Mouse (Mus musculus) hindbrain, embryonic 11.5 days (tissue): ENCODE data around the gene Ttc17. TPM values are rescaled to one million over a fixed set of nuclear protein-coding genes. Genes with fewer than 3 reads are reported as not detected.

Source experiments
- ATAC-seq: fragments of 200-750 bp; cut with Nextera tagmentation; 2 replicates; pipeline ENCODE4 v1.8.0; 2017; ENCODE audit warnings: mild to moderate bottlenecking, moderate TSS enrichment, moderate library complexity; ENCODE audit not compliant: low FRiP score
- DNase-seq: peaks from one replicate; pipeline ENCODE4 v3.0.0-alpha.2; 2015; ENCODE audit warnings: low spot score
- H3K27ac ChIP-seq: fragments of 300-500 bp; sonication (generic); 2 replicates; pipeline ENCODE4 v1.5.1; 2014; ENCODE audit warnings: mild to moderate bottlenecking, low read depth, low read length
- H3K27me3 ChIP-seq: fragments of 300-500 bp; sonication (generic); 2 replicates; pipeline ENCODE4 v1.6.1; 2014; ENCODE audit warnings: mild to moderate bottlenecking, low read length, moderate library complexity, mixed read lengths; ENCODE audit not compliant: control insufficient read depth, insufficient read depth
- H3K36me3 ChIP-seq: fragments of 300-500 bp; sonication (generic); 2 replicates; pipeline ENCODE4 v1.6.1; 2014; ENCODE audit warnings: mild to moderate bottlenecking, low read length, moderate library complexity, mixed read lengths; ENCODE audit not compliant: control insufficient read depth, insufficient read depth
- H3K4me1 ChIP-seq: fragments of 300-500 bp; sonication (generic); replicated peaks from 2 replicates; pipeline ENCODE4 v1.6.1; 2014; ENCODE audit warnings: low read length, mixed read lengths; ENCODE audit not compliant: control insufficient read depth, insufficient read depth
- H3K4me2 ChIP-seq: fragments of 300-500 bp; sonication (generic); replicated peaks from 2 replicates; pipeline ENCODE4 v1.6.1; 2014; ENCODE audit warnings: mild to moderate bottlenecking, low read depth, low read length
- H3K4me3 ChIP-seq: fragments of 300-500 bp; sonication (generic); 2 replicates; pipeline ENCODE4 v1.5.1; 2014; ENCODE audit warnings: low read depth, low read length
- H3K9ac ChIP-seq: fragments of 300-500 bp; sonication (generic); 2 replicates; pipeline ENCODE4 v1.6.1; 2014; ENCODE audit warnings: low read depth, low read length
- H3K9me3 ChIP-seq: fragments of 300-500 bp; sonication (generic); 2 replicates; pipeline ENCODE4 v1.6.1; 2016; ENCODE audit warnings: low read length; ENCODE audit not compliant: control insufficient read depth
- WGBS: fragments of 180-500 bp; shearing (Covaris S2); extraction: QIAGEN DNeasy Blood & Tissue Kit; methylation state at CpG from one replicate; pipeline ENCODE4 v1.1.7; 2014; 5-methylcytosine and 5-hydroxymethylcytosine counted together
- polyA plus RNA-seq: library from polyadenylated mRNA; unstranded; fragments of >200 nt; fragmentation: Nextera tagmentation; extraction: Ambion mirVana; gene quantifications from 2 replicates; pipeline ENCODE4 v1.2.1, GENCODE M21; 2014

Gene Ttc17
- 15.3 and 16.3 TPM in 2 replicates for polyA plus RNA-seq

DNA sequence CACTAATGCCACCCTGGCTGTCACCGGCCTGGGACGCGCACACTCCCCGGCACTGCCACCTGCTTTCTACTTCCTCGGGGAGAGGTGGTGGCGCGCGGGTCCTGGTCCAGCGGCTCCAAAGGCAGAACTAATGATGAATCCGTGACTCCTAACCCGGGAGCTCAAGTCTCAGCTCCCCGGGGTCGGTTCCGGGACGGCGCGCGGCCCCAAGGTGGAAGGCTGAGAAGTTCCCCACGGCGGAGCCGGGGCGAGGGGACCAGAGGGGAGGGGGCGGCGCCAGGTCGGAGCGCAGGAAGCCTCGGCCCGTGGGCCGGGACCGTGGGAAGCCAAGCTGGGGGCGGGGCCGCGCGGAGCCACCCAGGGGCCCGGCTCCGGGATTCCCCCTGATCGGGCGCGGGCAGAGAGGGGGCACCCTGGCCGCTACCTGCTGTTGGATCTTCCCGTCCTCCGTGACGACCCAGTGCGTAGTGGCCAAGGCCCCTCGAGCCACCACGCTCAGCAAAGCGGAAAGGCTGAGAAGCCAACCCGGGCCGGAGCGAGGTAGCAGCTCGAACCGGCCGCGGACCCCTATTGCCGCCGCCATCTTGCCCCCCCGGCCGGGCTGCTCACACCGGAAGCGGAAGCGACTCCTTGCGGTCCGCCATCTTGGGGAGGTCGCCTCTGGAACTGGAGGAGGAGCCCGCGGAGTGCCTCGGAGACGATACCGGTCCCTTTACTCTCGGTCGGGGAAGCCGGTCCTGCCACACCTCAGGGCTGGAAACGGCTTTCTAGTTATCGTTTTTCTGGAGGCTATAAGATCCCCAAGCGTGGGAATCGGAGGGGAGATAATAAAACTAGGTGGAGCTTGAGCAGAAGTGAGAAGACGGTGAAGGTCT is at the start of gene Ttc17:
Gene Ttc17 (minus strand): TSS at position 607 of the 875 bp plus-strand sequence.
- Histone ChIP-seq H3K27ac (peak within 1 kb of the TSS; percentile 86), H3K4me2 (peak within 1 kb of the TSS; percentile 60), H3K4me1 (0 out of 2 replicates have a peak, but pooled peaks cover 2% of the 10 kb centered on the region), H3K36me3 (no peaks in the 10 kb centered on the region), H3K9ac (peak within 1 kb of the TSS; percentile 93), H3K9me3 (no peaks in the 10 kb centered on the region), H3K27me3 (no peaks in the 10 kb centered on the region), H3K4me3 (peak within 1 kb of the TSS; percentile 94)
- DNase-seq (peak; percentile 93), ATAC-seq (peak; percentile 96)
- 0% methylated on average over 70 of the region's 77 CpGs for WGBS

DNA sequence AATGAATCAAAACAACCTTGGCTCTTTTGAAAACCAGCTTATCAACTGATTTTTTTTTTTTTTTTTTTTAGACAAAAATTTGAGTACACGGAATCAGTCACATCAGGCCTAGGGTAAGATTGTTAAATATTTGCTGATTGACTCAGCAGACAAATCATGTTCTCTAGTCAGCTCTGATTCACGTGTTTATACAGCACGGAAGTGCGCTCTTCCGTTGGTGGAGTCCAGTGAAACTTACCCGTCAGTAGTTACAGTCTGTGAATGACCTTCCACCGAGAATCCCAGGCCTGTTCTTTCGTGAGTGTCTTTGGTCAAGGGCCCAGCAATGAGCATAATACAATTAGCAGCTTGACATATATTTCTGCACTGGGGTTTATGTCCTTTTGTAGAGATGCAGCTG is 43.2 kb upstream of the Ttc17 start:
- Histone ChIP-seq H3K9ac (no peak overlapping the region), H3K4me2 (no peak overlapping the region), H3K27me3 (no peaks in the 10 kb centered on the region), H3K36me3 (no peaks in the 10 kb centered on the region), H3K27ac (no peak overlapping the region), H3K4me3 (no peak overlapping the region), H3K9me3 (no peaks in the 10 kb centered on the region), H3K4me1 (no peaks in the 10 kb centered on the region)
- no peak for ATAC-seq
- DNase-seq: no peak
- 91% methylated on average over 8 of the region's 8 CpGs for WGBS

- peak overlapping the region; percentile 98 for H3K4me3 ChIP-seq
- WGBS: 3% methylated on average over 10 of the region's 10 CpGs
- DNase-seq: peak; percentile 34
- peak overlapping the region; percentile 91 for H3K9ac ChIP-seq
- peaks cover 5% of the 10 kb centered on the region; the same call in 1 of the 2 replicates for H3K4me1 ChIP-seq
- H3K4me2 ChIP-seq: peak overlapping the region; percentile 95
- H3K36me3 ChIP-seq: no peaks in the 10 kb centered on the region
- no peak for ATAC-seq
- H3K27me3 ChIP-seq: no peaks in the 10 kb centered on the region
- no peak overlapping the region for H3K27ac ChIP-seq
- no peaks in the 10 kb centered on the region for H3K9me3 ChIP-seq
Measured at GRCm38 (mm10) chr2:94436952-94437351, 30.5 kb upstream of the Ttc17 start.

DNA sequence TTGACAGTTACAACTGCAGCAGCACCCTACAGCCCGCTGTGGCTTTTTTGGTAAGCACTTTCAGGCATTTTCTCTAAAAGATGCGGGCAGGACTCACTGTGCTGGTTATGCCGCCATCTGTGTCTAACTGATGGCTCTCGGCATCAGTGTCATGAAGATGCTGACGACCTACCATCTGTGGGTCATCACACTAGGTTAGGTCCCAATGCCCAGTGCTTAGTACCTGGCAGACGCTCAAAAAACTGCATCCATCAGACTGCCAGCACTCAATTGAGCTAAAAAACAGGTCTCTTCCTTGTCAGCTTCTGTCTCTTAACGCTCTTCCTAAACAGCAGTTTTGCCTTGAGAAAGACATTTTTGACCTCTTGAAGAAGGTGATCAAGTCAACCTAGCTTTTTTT is 29.0 kb upstream of the Ttc17 start:
- H3K9me3 ChIP-seq: no peaks in the 10 kb centered on the region
- no peaks in the 10 kb centered on the region for H3K36me3 ChIP-seq
- no peaks in the 10 kb centered on the region for H3K27me3 ChIP-seq
- H3K4me3 ChIP-seq: no peak overlapping the region
- H3K4me2 ChIP-seq: no peak overlapping the region
- peaks cover 5% of the 10 kb centered on the region; the same call in 1 of the 2 replicates for H3K4me1 ChIP-seq
- H3K9ac ChIP-seq: no peak overlapping the region
- ATAC-seq (no peak), DNase-seq (no peak)
- no peak overlapping the region for H3K27ac ChIP-seq
- 84% methylated on average over 7 of the region's 7 CpGs for WGBS

DNA sequence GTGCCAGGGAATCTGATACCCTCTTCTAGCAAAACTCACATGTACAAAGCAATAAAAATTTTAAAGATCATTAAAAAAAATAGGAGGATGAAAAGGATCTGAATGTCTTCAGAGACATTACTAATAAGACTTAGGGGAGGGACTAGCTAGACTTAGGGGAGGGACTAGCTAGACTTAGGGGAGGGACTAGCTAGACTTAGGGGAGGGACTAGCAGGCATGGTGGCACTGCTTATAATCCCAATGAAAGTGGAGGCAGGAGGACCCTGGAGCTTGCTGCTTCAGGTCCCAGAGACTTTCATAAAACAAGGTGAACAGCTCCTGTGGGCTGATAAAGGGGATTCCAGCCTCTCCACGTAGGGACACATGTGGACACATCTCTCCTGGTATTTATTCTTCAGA is 28.3 kb upstream of the Ttc17 start:
- Histone ChIP-seq H3K4me2 (no peak overlapping the region), H3K27ac (no peak overlapping the region), H3K9ac (no peak overlapping the region), H3K27me3 (no peaks in the 10 kb centered on the region), H3K9me3 (no peaks in the 10 kb centered on the region), H3K36me3 (no peaks in the 10 kb centered on the region), H3K4me3 (no peak overlapping the region), H3K4me1 (peaks cover 5% of the 10 kb centered on the region; the same call in 1 of the 2 replicates)
- DNase-seq (no peak), ATAC-seq (no peak)
- WGBS: 71% methylated on average over 1 of the region's 1 CpGs

GRCm38 (mm10) chr2:94432214-94432613 is 25.7 kb upstream of the Ttc17 start:
- Histone ChIP-seq H3K27ac (no peak overlapping the region), H3K4me3 (no peak overlapping the region), H3K9me3 (no peaks in the 10 kb centered on the region), H3K36me3 (no peaks in the 10 kb centered on the region), H3K4me1 (peaks cover 5% of the 10 kb centered on the region; the same call in 1 of the 2 replicates), H3K27me3 (no peaks in the 10 kb centered on the region), H3K4me2 (no peak overlapping the region), H3K9ac (no peak overlapping the region)
- WGBS: 76% methylated on average over 2 of the region's 2 CpGs
- ATAC-seq (no peak), DNase-seq (no peak)

DNA sequence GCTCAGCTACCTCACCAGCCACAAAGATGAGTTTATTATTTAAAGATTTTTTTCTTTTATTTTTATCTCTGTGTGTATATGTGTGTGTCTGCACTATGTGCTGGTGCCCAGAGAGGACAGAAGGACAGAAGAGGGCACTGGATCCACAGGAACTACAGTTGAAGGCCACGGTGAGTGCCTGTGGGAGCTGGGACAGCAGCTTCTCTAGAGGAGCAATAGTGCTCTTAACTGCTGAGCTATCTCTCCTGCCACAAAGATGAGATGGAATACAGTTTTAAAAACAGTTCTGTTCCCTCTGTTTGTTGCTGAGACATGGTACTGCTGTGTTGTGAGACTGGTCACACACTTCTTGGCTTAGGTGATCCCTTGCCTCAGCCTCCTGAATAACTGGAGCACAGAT is 22.0 kb upstream of the Ttc17 start:
- Histone ChIP-seq H3K27ac (no peak overlapping the region), H3K4me3 (no peak overlapping the region), H3K4me1 (no peaks in the 10 kb centered on the region), H3K4me2 (no peak overlapping the region), H3K9me3 (no peaks in the 10 kb centered on the region), H3K9ac (no peak overlapping the region), H3K27me3 (no peaks in the 10 kb centered on the region), H3K36me3 (no peaks in the 10 kb centered on the region)
- 95% methylated on average over 1 of the region's 1 CpGs for WGBS
- DNase-seq: no peak
- no peak for ATAC-seq

DNA sequence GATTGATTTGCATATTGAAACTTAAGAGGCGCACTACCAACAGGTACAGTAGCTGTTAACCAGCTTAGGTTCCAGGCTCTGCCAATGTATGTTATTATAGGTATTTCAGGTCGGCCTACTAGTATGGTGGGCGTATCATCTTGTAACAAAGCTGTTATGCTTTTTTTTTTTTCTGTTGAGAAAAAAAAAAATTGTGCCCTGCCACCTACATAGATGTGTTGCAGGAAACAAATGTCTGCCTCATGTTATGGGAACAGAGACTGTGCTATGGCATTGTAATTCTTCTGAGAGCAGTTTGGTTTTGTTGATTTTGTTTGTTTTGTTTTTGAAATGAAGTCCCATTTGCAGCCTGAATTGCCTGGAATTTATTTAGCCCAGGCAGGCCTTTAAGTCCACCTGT is 952 bp upstream of the Ttc17 start:
- H3K9ac ChIP-seq: peak overlapping the region; percentile 93; the same call in 1 of the 2 replicates
- H3K4me3 ChIP-seq: peak overlapping the region; percentile 94
- H3K27ac ChIP-seq: no peak overlapping the region
- no peaks in the 10 kb centered on the region for H3K27me3 ChIP-seq
- no peaks in the 10 kb centered on the region for H3K36me3 ChIP-seq
- DNase-seq (no peak), ATAC-seq (peak; percentile 3; the same call in 1 of the 2 replicates)
- H3K4me1 ChIP-seq: 0 out of 2 replicates have a peak, but pooled peaks cover 2% of the 10 kb centered on the region
- no peaks in the 10 kb centered on the region for H3K9me3 ChIP-seq
- peak overlapping the region; percentile 60 for H3K4me2 ChIP-seq
- WGBS: 32% methylated on average over 3 of the region's 3 CpGs

DNA sequence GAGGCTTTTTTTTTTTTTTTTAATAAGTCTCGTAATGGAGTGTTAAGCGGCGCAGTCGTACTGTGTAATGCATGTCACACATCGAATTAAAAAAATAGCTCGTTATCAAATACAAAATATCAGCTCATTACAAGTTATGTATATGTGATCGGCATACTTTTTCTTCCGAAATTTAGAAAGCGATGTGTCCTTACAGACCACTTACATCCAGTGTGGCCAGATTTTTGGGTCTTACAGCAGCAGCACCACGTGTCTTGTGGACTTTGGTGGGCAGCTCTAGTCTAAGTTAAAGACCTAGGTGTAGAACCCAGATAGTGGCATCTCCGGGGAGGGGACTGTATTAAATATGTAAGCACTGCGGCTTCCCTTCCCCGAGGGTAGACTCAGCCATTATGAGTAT is 532 bp upstream of the Ttc17 start:
- H3K4me3 ChIP-seq: peak overlapping the region; percentile 94
- DNase-seq: peak; percentile 29
- no peaks in the 10 kb centered on the region for H3K36me3 ChIP-seq
- H3K9ac ChIP-seq: peak overlapping the region; percentile 93
- peak; percentile 27 for ATAC-seq
- peak overlapping the region; percentile 60 for H3K4me2 ChIP-seq
- 0 out of 2 replicates have a peak, but pooled peaks cover 2% of the 10 kb centered on the region for H3K4me1 ChIP-seq
- WGBS: 5% methylated on average over 13 of the region's 13 CpGs
- H3K9me3 ChIP-seq: no peaks in the 10 kb centered on the region
- H3K27me3 ChIP-seq: no peaks in the 10 kb centered on the region
- no peak overlapping the region for H3K27ac ChIP-seq
